Mouse (Mus musculus): ENCODE results near the gene Hps5. TPM values are rescaled to one million over a fixed set of nuclear protein-coding genes. Genes with fewer than 3 reads are reported as not detected.

Gene Hps5
- polyA plus RNA-seq, 1 experiment, result 1.0 TPM

DNA sequence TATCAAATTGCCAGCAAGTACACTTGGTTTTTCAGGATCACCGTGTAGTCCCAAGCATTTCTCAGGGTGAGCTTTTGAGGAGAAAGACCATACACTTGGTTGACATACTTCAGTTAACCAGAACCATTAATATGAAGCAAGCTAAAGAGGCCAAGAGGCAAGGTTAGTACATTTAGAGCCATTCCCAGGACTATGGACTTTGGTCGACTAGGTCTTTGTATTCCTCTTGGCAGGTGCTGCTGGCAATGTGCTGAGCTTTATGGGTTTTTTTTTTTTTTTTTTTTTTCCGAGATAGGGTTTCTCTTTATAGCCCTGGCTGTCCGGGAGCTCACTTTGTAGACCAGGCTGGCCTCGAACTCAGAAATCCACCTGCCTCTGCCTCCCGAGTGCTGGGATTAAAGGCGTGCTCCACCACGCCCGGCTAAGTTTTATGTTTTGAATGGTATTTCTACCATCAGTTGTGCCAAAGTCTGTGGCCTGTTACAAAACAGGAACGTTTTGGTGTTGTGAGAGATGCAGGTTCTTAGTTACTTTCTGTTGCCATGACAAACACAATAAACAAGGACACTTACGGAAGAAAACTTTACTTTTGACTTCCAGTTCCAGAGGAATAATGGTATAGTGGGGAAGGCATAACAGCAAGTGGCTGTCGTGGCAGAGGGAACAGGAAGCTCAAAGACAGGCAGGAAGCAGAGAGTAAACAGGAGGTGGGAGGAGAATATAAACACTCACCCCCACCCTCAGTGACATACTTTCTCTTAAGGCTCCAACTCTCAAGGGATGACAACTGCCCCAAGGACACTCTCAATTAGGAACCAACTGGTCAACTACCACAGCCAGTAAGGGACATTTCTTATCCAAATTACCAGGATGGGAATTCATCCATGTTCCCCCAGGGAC, 57.1 kb downstream of the Hps5 start:
- H3K36me3 ChIP-seq (replicated peaks; ENCODE audit: low read length), result no peaks in the 10 kb centered on the region
- peaks cover 18% of the 10 kb centered on the region for H3K27me3 ChIP-seq (replicated peaks)
- H3K4me1 ChIP-seq, result peaks cover 53% of the 10 kb centered on the region
- H3K9me3 ChIP-seq, result no peaks in the 10 kb centered on the region
- no peak for TF ChIP-seq FLI1 (IDR thresholded peaks at IDR 0.05; ENCODE audit: low read length)
- TF ChIP-seq GATA1 (IDR thresholded peaks at IDR 0.05; ENCODE audit: borderline replicate concordance, low read length), result no peak
- H3K4me3 ChIP-seq (replicated peaks), result no peak overlapping the region

DNA sequence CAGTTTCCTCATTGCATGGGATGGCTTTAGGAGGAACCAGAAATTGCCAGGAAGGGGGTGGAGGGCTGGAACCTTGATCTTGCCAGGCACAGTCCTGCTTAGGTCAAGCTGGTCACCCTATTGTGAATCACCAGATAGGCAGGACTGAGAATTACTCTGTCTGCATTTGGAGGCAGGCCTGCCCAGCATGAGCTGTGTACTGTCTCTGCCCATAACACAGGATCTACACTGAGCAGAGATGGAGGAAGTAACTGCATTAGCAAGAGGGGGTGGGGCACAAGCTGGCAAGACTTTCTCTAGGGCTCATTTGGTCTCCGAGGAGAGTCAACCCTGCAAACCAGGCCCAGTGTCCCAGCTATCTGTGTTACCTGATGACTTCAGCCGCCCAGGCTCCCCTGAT, 60.9 kb downstream of the Hps5 start:
- Histone ChIP-seq H3K36me3 (replicated peaks; ENCODE audit: low read length) (no peaks in the 10 kb centered on the region), H3K27me3 (replicated peaks) (peaks cover 18% of the 10 kb centered on the region), H3K4me1 (peaks cover 30% of the 10 kb centered on the region), H3K9me3 (peaks cover 8% of the 10 kb centered on the region), H3K4me3 (replicated peaks) (peak overlapping the region; percentile 47)
- no peak for TF ChIP-seq FLI1 (IDR thresholded peaks at IDR 0.05; ENCODE audit: low read length)
- no peak for TF ChIP-seq GATA1 (IDR thresholded peaks at IDR 0.05; ENCODE audit: borderline replicate concordance, low read length)

DNA sequence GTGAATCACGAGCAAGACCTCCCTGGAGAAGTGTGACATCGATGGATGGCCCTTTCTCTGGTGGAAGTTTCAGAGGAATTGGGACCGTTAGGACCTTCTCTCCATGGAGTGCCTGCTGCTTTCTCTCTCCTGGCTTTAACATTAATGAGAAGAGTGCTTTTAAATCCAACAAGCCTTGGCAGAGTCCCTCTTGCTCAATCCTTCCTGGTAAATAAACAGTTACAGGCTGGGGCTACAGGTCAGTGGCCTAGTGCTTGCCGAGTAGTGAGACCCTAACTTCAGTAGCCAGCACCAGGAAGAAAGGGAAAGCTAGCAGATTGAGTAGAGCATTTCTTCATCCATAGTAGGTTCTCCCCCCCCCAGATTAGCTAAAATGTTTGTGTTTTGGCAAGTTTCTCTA, 63.4 kb downstream of the Hps5 start, which contains the start of gene Saa4:
Gene Saa4 (minus strand): TSS at position 146 of the 400 bp plus-strand sequence.
- peaks cover 8% of the 10 kb centered on the region for H3K9me3 ChIP-seq
- TF ChIP-seq GATA1 (IDR thresholded peaks at IDR 0.05; ENCODE audit: borderline replicate concordance, low read length) (no peak), FLI1 (IDR thresholded peaks at IDR 0.05; ENCODE audit: low read length) (no peak)
- H3K27me3 ChIP-seq (replicated peaks), result peaks cover 28% of the 10 kb centered on the region
- peaks cover 11% of the 10 kb centered on the region for H3K4me1 ChIP-seq
- no peaks in the 10 kb centered on the region for H3K36me3 ChIP-seq (replicated peaks; ENCODE audit: low read length)
- no peak within 1 kb of the TSS for H3K4me3 ChIP-seq (replicated peaks)

DNA sequence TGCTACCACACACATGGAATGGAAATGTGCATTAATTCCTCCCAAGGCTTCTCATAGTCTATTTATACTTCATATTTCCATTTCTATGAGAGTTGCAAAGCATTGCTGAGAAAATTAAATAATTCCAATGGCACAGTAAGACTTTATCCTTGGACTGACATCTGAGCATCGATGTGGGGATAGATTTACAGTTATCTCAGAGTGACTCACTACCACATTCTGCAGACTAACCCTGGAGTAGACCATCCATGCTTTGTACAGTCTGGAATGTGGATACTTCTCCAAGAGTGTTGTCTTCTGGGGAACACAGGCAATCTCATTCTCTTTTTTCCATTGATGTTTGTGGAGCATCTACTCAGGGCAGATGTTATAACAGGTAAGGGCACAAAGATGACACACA, 68.3 kb downstream of the Hps5 start:
- no peak for TF ChIP-seq GATA1 (IDR thresholded peaks at IDR 0.05; ENCODE audit: borderline replicate concordance, low read length)
- no peak for TF ChIP-seq FLI1 (IDR thresholded peaks at IDR 0.05; ENCODE audit: low read length)
- H3K4me3 ChIP-seq (replicated peaks), result no peak overlapping the region
- no peaks in the 10 kb centered on the region for H3K36me3 ChIP-seq (replicated peaks; ENCODE audit: low read length)
- peaks cover 45% of the 10 kb centered on the region for H3K27me3 ChIP-seq (replicated peaks)
- no peaks in the 10 kb centered on the region for H3K9me3 ChIP-seq
- peaks cover 9% of the 10 kb centered on the region for H3K4me1 ChIP-seq

DNA sequence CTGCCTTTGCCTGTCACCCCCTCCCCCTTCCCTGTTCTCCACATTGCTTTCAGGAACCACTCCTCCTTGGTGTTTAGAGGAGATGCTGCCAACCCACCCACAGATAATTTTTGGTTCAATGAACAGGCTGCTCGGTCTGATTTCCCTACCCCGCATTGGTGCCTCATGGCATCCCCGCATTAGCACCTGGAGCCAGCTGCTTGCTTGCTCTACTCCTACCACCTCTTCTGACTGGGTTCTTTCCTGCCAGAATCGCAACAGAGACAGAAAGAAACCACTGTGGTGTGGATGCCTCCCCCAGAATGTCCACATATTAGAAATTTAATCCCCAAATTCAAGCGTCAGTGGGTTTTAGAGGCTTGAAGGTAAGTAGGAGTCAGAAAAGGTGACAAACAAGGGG, 71.5 kb downstream of the Hps5 start:
- peaks cover 9% of the 10 kb centered on the region for H3K4me1 ChIP-seq
- TF ChIP-seq GATA1 (IDR thresholded peaks at IDR 0.05; ENCODE audit: borderline replicate concordance, low read length) (no peak), FLI1 (IDR thresholded peaks at IDR 0.05; ENCODE audit: low read length) (no peak)
- peaks cover 60% of the 10 kb centered on the region for H3K27me3 ChIP-seq (replicated peaks)
- H3K4me3 ChIP-seq (replicated peaks), result no peak overlapping the region
- H3K36me3 ChIP-seq (replicated peaks; ENCODE audit: low read length), result no peaks in the 10 kb centered on the region
- H3K9me3 ChIP-seq, result no peaks in the 10 kb centered on the region

DNA sequence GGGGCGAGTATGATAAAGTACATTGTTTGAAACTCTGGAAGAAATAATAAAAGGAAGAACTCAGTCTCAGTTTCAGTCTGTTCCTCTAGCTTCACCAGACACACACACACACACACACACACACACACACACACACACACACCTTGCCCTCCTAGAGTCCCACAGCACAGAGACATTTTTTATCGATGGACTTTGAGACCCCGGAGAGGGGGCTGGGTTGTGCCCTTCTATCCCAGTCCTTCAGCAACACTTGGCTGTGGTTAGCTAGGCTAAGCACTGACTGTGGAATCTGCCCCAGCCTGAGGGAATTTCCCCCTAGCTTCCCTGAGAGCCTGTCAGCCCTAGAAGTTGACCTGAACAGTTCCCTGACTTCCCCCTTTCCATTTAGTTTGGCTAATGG, 72.0 kb downstream of the Hps5 start:
- Histone ChIP-seq H3K4me1 (peaks cover 9% of the 10 kb centered on the region), H3K9me3 (no peaks in the 10 kb centered on the region), H3K36me3 (replicated peaks; ENCODE audit: low read length) (no peaks in the 10 kb centered on the region), H3K4me3 (replicated peaks) (no peak overlapping the region), H3K27me3 (replicated peaks) (peaks cover 63% of the 10 kb centered on the region)
- TF ChIP-seq FLI1 (IDR thresholded peaks at IDR 0.05; ENCODE audit: low read length) (no peak), GATA1 (IDR thresholded peaks at IDR 0.05; ENCODE audit: borderline replicate concordance, low read length) (no peak)

DNA sequence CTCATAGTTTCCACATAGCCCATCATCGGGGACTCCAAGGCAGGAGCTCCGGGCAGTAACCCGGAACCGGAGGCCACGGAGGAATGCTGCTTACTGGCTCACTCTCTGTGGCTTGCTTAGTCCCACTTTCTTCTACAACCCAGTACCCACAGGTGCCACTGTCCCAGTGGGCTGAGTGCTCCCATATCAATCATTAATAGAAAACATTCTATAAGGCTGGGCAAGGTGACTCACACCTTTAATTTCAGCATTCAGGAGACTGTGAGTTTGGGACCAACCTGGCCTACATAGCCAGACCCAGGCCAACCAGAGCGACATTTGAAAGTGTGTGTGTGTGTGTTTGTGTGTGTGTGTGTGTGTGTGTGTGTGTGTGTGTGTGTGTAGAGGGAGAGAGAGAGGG, 72.5 kb downstream of the Hps5 start:
- no peaks in the 10 kb centered on the region for H3K36me3 ChIP-seq (replicated peaks; ENCODE audit: low read length)
- no peaks in the 10 kb centered on the region for H3K9me3 ChIP-seq
- peaks cover 9% of the 10 kb centered on the region for H3K4me1 ChIP-seq
- TF ChIP-seq FLI1 (IDR thresholded peaks at IDR 0.05; ENCODE audit: low read length) (no peak), GATA1 (IDR thresholded peaks at IDR 0.05; ENCODE audit: borderline replicate concordance, low read length) (no peak)
- peaks cover 65% of the 10 kb centered on the region for H3K27me3 ChIP-seq (replicated peaks)
- H3K4me3 ChIP-seq (replicated peaks), result no peak overlapping the region

DNA sequence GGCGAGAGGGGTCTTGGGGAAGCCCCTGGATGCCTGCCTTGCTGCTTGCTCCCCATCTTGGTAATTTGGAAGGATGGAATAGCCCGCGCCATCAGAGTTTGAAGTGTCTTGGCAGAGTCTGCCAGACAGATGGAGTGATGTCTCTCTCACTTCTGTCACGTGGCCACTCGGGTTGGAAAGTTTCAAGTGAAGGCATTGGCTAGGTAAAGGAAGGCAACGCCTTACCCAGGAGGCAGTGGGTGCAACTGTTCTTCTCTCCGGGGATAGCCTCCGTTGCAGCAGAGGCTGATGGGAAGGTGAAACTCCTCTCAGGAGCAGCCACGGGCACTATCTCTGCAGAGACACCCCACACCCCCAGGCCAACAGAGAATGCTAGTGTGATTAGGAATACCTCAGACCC, 75.4 kb downstream of the Hps5 start:
- H3K4me1 ChIP-seq, result peaks cover 21% of the 10 kb centered on the region
- H3K9me3 ChIP-seq, result no peaks in the 10 kb centered on the region
- H3K4me3 ChIP-seq (replicated peaks), result no peak overlapping the region
- H3K36me3 ChIP-seq (replicated peaks; ENCODE audit: low read length), result no peaks in the 10 kb centered on the region
- no peak for TF ChIP-seq GATA1 (IDR thresholded peaks at IDR 0.05; ENCODE audit: borderline replicate concordance, low read length)
- no peak for TF ChIP-seq FLI1 (IDR thresholded peaks at IDR 0.05; ENCODE audit: low read length)
- H3K27me3 ChIP-seq (replicated peaks), result peaks cover 59% of the 10 kb centered on the region

DNA sequence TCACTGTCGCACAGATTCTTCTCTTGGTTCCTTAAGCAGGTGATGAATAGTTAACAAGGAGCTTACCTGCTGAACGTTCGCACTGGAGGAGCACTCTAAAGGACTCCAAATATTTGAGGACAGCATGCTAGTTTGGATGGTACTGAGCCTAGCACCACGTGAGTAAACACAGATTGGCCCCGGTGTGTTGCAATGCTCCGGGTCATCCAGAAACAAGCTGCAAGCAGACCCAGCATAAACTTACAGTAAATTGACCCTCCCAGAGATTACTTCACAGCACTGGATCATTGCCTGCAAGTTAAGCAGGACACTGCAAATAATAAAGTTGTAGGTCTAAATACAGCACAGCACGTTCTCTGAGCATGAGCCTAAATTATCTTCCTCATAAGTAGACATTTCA, 76.3 kb downstream of the Hps5 start:
- no peaks in the 10 kb centered on the region for H3K9me3 ChIP-seq
- no peak overlapping the region for H3K4me3 ChIP-seq (replicated peaks)
- TF ChIP-seq FLI1 (IDR thresholded peaks at IDR 0.05; ENCODE audit: low read length), result no peak
- TF ChIP-seq GATA1 (IDR thresholded peaks at IDR 0.05; ENCODE audit: borderline replicate concordance, low read length), result no peak
- no peaks in the 10 kb centered on the region for H3K36me3 ChIP-seq (replicated peaks; ENCODE audit: low read length)
- H3K4me1 ChIP-seq, result peaks cover 26% of the 10 kb centered on the region
- peaks cover 54% of the 10 kb centered on the region for H3K27me3 ChIP-seq (replicated peaks)

DNA sequence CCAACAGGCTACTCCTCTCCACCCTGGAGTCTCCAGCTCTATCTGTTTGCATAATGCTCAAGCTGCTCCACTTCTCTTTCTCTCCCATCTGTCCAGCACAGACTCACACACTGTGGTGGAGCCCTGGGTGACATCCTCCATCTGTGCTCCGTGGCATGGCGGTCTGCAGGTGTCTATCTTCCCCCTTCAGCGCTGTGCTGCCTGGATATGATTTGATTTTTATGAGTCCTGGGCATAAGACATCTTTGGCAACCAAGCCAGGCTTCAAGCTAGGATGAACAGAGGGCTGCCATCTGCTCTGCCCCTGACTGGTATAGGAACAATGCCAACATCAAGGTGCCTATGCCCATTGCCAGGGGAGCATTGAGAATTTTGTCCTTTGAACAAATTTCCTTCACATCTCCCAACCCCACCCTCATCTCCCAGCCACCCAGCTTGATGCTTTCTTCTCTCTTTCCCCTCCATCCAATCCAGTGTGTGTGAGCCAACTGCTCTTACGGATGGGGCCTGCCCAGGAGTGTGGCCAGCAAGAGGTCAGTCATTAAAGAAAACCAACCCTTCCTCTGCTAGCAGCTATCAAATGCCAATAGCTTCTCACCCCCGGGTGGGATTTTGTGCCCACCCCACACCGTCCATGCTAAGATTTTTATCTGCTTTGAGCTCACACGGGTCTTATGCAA, 77.1 kb downstream of the Hps5 start:
- TF ChIP-seq GATA1 (IDR thresholded peaks at IDR 0.05; ENCODE audit: borderline replicate concordance, low read length) (no peak), FLI1 (IDR thresholded peaks at IDR 0.05; ENCODE audit: low read length) (no peak)
- peaks cover 47% of the 10 kb centered on the region for H3K27me3 ChIP-seq (replicated peaks)

More for the DNA sequence above, 77.1 kb downstream of the Hps5 start:
- H3K9me3 ChIP-seq, result no peaks in the 10 kb centered on the region
- no peak overlapping the region for H3K4me3 ChIP-seq (replicated peaks)
- peaks cover 26% of the 10 kb centered on the region for H3K4me1 ChIP-seq
- H3K36me3 ChIP-seq (replicated peaks; ENCODE audit: low read length), result no peaks in the 10 kb centered on the region
